Mouse (Mus musculus) forebrain, embryonic 14.5 days (tissue): ENCODE data around the gene Sit1. TPM values are rescaled to one million over a fixed set of nuclear protein-coding genes. Genes with fewer than 3 reads are reported as not detected.

Source experiments
- ATAC-seq: fragments of 200-750 bp; cut with Nextera tagmentation; 2 replicates; pipeline ENCODE4 v1.8.0; 2017; ENCODE audit warnings: mild to moderate bottlenecking, moderate library complexity
- DNase-seq: peaks from one replicate; pipeline ENCODE4 v3.0.0-alpha.2; 2015; ENCODE audit warnings: low spot score
- H3K27ac ChIP-seq: fragments of 300-500 bp; sonication (generic); 2 replicates; pipeline ENCODE4 v1.5.1; 2014; ENCODE audit warnings: low read depth, mild to moderate bottlenecking, control low read depth, low read length, moderate library complexity
- H3K27me3 ChIP-seq: fragments of 300-500 bp; sonication (generic); replicated peaks from 2 replicates; pipeline ENCODE4 v1.6.1; 2014; ENCODE audit warnings: low read length, control low read depth, mixed read lengths; ENCODE audit not compliant: control insufficient read depth, insufficient read depth
- H3K36me3 ChIP-seq: fragments of 300-500 bp; sonication (generic); 2 replicates; pipeline ENCODE4 v1.6.1; 2014; ENCODE audit warnings: low read length, control low read depth; ENCODE audit not compliant: control insufficient read depth, insufficient read depth
- H3K4me1 ChIP-seq: fragments of 300-500 bp; sonication (generic); 2 replicates; pipeline ENCODE4 v1.6.1; 2014; ENCODE audit warnings: antibody characterized with exemption, low read length, control low read depth; ENCODE audit not compliant: control insufficient read depth, insufficient read depth
- H3K4me2 ChIP-seq: fragments of 300-500 bp; sonication (generic); 2 replicates; pipeline ENCODE4 v1.6.1; 2014; ENCODE audit warnings: mild to moderate bottlenecking, control low read depth, low read length
- H3K4me3 ChIP-seq: fragments of 300-500 bp; sonication (generic); 2 replicates; pipeline ENCODE4 v1.5.1; 2014; ENCODE audit warnings: low read depth, low read length, control low read depth
- H3K9ac ChIP-seq: fragments of 300-500 bp; sonication (generic); 2 replicates; pipeline ENCODE4 v1.6.1; 2014; ENCODE audit warnings: mild to moderate bottlenecking, low read length, control low read depth, moderate library complexity
- H3K9me3 ChIP-seq: fragments of 300-500 bp; sonication (generic); replicated peaks from 2 replicates; pipeline ENCODE4 v1.6.1; 2016; ENCODE audit warnings: low read length, control low read depth, mixed read lengths; ENCODE audit not compliant: control insufficient read depth
- WGBS: fragments of 180-500 bp; shearing (Covaris S2); extraction: QIAGEN DNeasy Blood & Tissue Kit; methylation state at CpG from one replicate; pipeline ENCODE4 v1.1.7; 2014; 5-methylcytosine and 5-hydroxymethylcytosine counted together
- polyA plus RNA-seq: library from polyadenylated mRNA; unstranded; fragments of >200 nt; fragmentation: Nextera tagmentation; extraction: Ambion mirVana; gene quantifications from 2 replicates; pipeline ENCODE4 v1.2.1, GENCODE M21; 2014

Sit1 gene
- polyA plus RNA-seq, 1 experiment from 2014 or later = not detected

- 87% methylated on average over 7 of the region's 7 CpGs for WGBS
- ATAC-seq = no peak
- no peaks in the 10 kb centered on the region for H3K9me3 ChIP-seq
Observed at GRCm38 (mm10) chr4:43466872-43467271, 16.7 kb downstream of the Sit1 start.

GRCm38 (mm10) chr4:43465935-43466334, 17.6 kb downstream of the Sit1 start:
- Histone ChIP-seq H3K4me3 (no peak overlapping the region), H3K9me3 (no peaks in the 10 kb centered on the region), H3K27ac (no peak overlapping the region), H3K4me1 (no peaks in the 10 kb centered on the region), H3K4me2 (no peak overlapping the region), H3K27me3 (no peaks in the 10 kb centered on the region), H3K9ac (no peak overlapping the region), H3K36me3 (no peaks in the 10 kb centered on the region)
- DNase-seq (no peak), ATAC-seq (no peak)
- 81% methylated on average over 6 of the region's 6 CpGs for WGBS

More at GRCm38 (mm10) chr4:43466872-43467271, 16.7 kb downstream of the Sit1 start:
- Histone ChIP-seq H3K27ac (no peak overlapping the region), H3K27me3 (no peaks in the 10 kb centered on the region), H3K36me3 (no peaks in the 10 kb centered on the region), H3K9ac (no peak overlapping the region), H3K4me1 (no peaks in the 10 kb centered on the region), H3K4me3 (no peak overlapping the region), H3K4me2 (no peak overlapping the region)
- DNase-seq = no peak

GRCm38 (mm10) chr4:43463102-43463501, 20.4 kb downstream of the Sit1 start:
- Histone ChIP-seq H3K36me3 (no peaks in the 10 kb centered on the region), H3K27ac (no peak overlapping the region), H3K4me2 (no peak overlapping the region), H3K27me3 (no peaks in the 10 kb centered on the region), H3K4me1 (no peaks in the 10 kb centered on the region), H3K9me3 (no peaks in the 10 kb centered on the region), H3K9ac (no peak overlapping the region), H3K4me3 (no peak overlapping the region)
- WGBS = 93% methylated on average over 5 of the region's 5 CpGs
- DNase-seq = no peak
- ATAC-seq = no peak

GRCm38 (mm10) chr4:43457124-43457523, 26.4 kb downstream of the Sit1 start:
- no peak overlapping the region for H3K4me3 ChIP-seq
- DNase-seq = no peak
- peaks cover 4% of the 10 kb centered on the region; the same call in 1 of the 2 replicates for H3K4me1 ChIP-seq
- no peak overlapping the region for H3K27ac ChIP-seq
- no peaks in the 10 kb centered on the region for H3K36me3 ChIP-seq
- ATAC-seq = no peak
- no peak overlapping the region for H3K4me2 ChIP-seq
- WGBS = 30% methylated on average over 8 of the region's 8 CpGs
- no peak overlapping the region for H3K9ac ChIP-seq
- 0 out of 2 replicates have a peak, but pooled peaks cover 15% of the 10 kb centered on the region for H3K27me3 ChIP-seq
- no peaks in the 10 kb centered on the region for H3K9me3 ChIP-seq

GRCm38 (mm10) chr4:43456470-43456869, 27.1 kb downstream of the Sit1 start:
- Histone ChIP-seq H3K4me2 (no peak overlapping the region), H3K36me3 (no peaks in the 10 kb centered on the region), H3K27ac (no peak overlapping the region), H3K9me3 (no peaks in the 10 kb centered on the region), H3K27me3 (0 out of 2 replicates have a peak, but pooled peaks cover 15% of the 10 kb centered on the region), H3K9ac (no peak overlapping the region), H3K4me1 (peaks cover 4% of the 10 kb centered on the region; the same call in 1 of the 2 replicates), H3K4me3 (no peak overlapping the region)
- ATAC-seq (no peak), DNase-seq (no peak)
- 35% methylated on average over 4 of the region's 4 CpGs for WGBS

GRCm38 (mm10) chr4:43454041-43454836, 29.3 kb downstream of the Sit1 start, which contains the start of gene Cd72:
Gene Cd72 (minus strand): TSS chr4:43454628.
- Histone ChIP-seq H3K36me3 (no peaks in the 10 kb centered on the region), H3K27me3 (0 out of 2 replicates have a peak, but pooled peaks cover 15% of the 10 kb centered on the region), H3K4me2 (peak within 1 kb of the TSS; percentile 43), H3K9me3 (no peaks in the 10 kb centered on the region), H3K4me1 (peaks cover 4% of the 10 kb centered on the region; the same call in 1 of the 2 replicates), H3K27ac (no peak within 1 kb of the TSS), H3K9ac (peak within 1 kb of the TSS; percentile 35), H3K4me3 (peak within 1 kb of the TSS; percentile 8; the same call in 1 of the 2 replicates)
- no peak for ATAC-seq
- whole genome bisulfite sequencing = 32% methylated on average over 20 of the region's 20 CpGs
- DNase-seq = no peak

- WGBS = under 1% methylated on average over 17 of the region's 18 CpGs
- Histone ChIP-seq H3K4me3 (peak overlapping the region; percentile 8; the same call in 1 of the 2 replicates), H3K27ac (no peak overlapping the region), H3K27me3 (0 out of 2 replicates have a peak, but pooled peaks cover 15% of the 10 kb centered on the region), H3K4me2 (peak overlapping the region; percentile 43), H3K9me3 (no peaks in the 10 kb centered on the region), H3K9ac (peak overlapping the region; percentile 35), H3K36me3 (peaks cover 2% of the 10 kb centered on the region; the same call in 1 of the 2 replicates), H3K4me1 (peaks cover 4% of the 10 kb centered on the region; the same call in 1 of the 2 replicates)
- DNase-seq = no peak
- ATAC-seq = no peak
Observed at GRCm38 (mm10) chr4:43453413-43453812, 30.1 kb downstream of the Sit1 start.

- no peak overlapping the region for H3K27ac ChIP-seq
- peaks cover 4% of the 10 kb centered on the region; the same call in 1 of the 2 replicates for H3K4me1 ChIP-seq
- no peak for DNase-seq
- 0 out of 2 replicates have a peak, but pooled peaks cover 15% of the 10 kb centered on the region for H3K27me3 ChIP-seq
- H3K4me3 ChIP-seq = no peak overlapping the region
- no peak overlapping the region for H3K4me2 ChIP-seq
- no peak for ATAC-seq
- H3K9me3 ChIP-seq = no peaks in the 10 kb centered on the region
- 64% methylated on average over 11 of the region's 11 CpGs for WGBS
- no peak overlapping the region for H3K9ac ChIP-seq
- H3K36me3 ChIP-seq = peaks cover 13% of the 10 kb centered on the region
Observed at GRCm38 (mm10) chr4:43452315-43452714, 31.2 kb downstream of the Sit1 start.

GRCm38 (mm10) chr4:43448554-43448953, 35.0 kb downstream of the Sit1 start:
- H3K4me2 ChIP-seq = no peak overlapping the region
- H3K36me3 ChIP-seq = peaks cover 39% of the 10 kb centered on the region
- no peaks in the 10 kb centered on the region for H3K9me3 ChIP-seq
- 83% methylated on average over 3 of the region's 3 CpGs for WGBS
- H3K4me3 ChIP-seq = no peak overlapping the region
- H3K9ac ChIP-seq = no peak overlapping the region
- H3K27ac ChIP-seq = no peak overlapping the region
- DNase-seq = no peak
- peaks cover 14% of the 10 kb centered on the region for H3K4me1 ChIP-seq
- ATAC-seq = no peak
- H3K27me3 ChIP-seq = 0 out of 2 replicates have a peak, but pooled peaks cover 3% of the 10 kb centered on the region
